Mouse (Mus musculus) limb, embryonic 11.5 days (tissue): ENCODE results near the gene Slc7a5. TPM values are rescaled to one million over a fixed set of nuclear protein-coding genes. Genes with fewer than 3 reads are reported as not detected.

ENCODE experiments used
- ATAC-seq: fragments of 200-750 bp; cut with Nextera tagmentation; 2 replicates; pipeline ENCODE4 v1.8.0; 2017; ENCODE audit warnings: low read depth; ENCODE audit not compliant: insufficient number of reproducible peaks, low FRiP score, low TSS enrichment
- DNase-seq: peaks from one replicate; pipeline ENCODE4 v3.0.0-alpha.2; 2015; ENCODE audit warnings: low spot score
- H3K27ac ChIP-seq: fragments of 300-500 bp; sonication (generic); replicated peaks from 2 replicates; pipeline ENCODE4 v1.5.1; 2014; ENCODE audit warnings: low read depth, mild to moderate bottlenecking, low read length
- H3K27me3 ChIP-seq: fragments of 300-500 bp; sonication (generic); 2 replicates; pipeline ENCODE4 v1.6.1; 2014; ENCODE audit warnings: mild to moderate bottlenecking, low read length, mixed read lengths; ENCODE audit not compliant: control insufficient read depth, insufficient read depth
- H3K36me3 ChIP-seq: fragments of 300-500 bp; sonication (generic); 2 replicates; pipeline ENCODE4 v1.6.1; 2014; ENCODE audit warnings: mild to moderate bottlenecking, low read length, moderate library complexity, mixed read lengths; ENCODE audit not compliant: control insufficient read depth, insufficient read depth
- H3K4me1 ChIP-seq: fragments of 300-500 bp; sonication (generic); 2 replicates; pipeline ENCODE4 v1.6.1; 2014; ENCODE audit warnings: low read length, mixed read lengths; ENCODE audit not compliant: control insufficient read depth, insufficient read depth
- H3K4me2 ChIP-seq: fragments of 300-500 bp; sonication (generic); 2 replicates; pipeline ENCODE4 v1.6.1; 2014; ENCODE audit warnings: low read depth, mild to moderate bottlenecking, moderate library complexity; ENCODE audit not compliant: severe bottlenecking
- H3K4me3 ChIP-seq: fragments of 300-500 bp; sonication (generic); 2 replicates; pipeline ENCODE4 v1.5.1; 2014; ENCODE audit warnings: low read depth, low read length
- H3K9ac ChIP-seq: fragments of 300-500 bp; sonication (generic); 2 replicates; pipeline ENCODE4 v1.6.1; 2014; ENCODE audit warnings: mild to moderate bottlenecking, low read length
- H3K9me3 ChIP-seq: fragments of 300-500 bp; sonication (generic); 2 replicates; pipeline ENCODE4 v1.6.1; 2016; ENCODE audit warnings: low read length; ENCODE audit not compliant: control insufficient read depth
- WGBS: fragments of 180-500 bp; shearing (Covaris S2); extraction: QIAGEN DNeasy Blood & Tissue Kit; methylation state at CpG from one replicate; pipeline ENCODE4 v1.1.7; 2014; 5-methylcytosine and 5-hydroxymethylcytosine counted together
- polyA plus RNA-seq: library from polyadenylated mRNA; unstranded; fragments of >200 nt; fragmentation: Nextera tagmentation; extraction: Ambion mirVana; gene quantifications from 2 replicates; pipeline ENCODE4 v1.2.1, GENCODE M21; 2014

The Slc7a5 gene
- polyA plus RNA-seq, 1 experiment from 2014 or later = 15.2 TPM

DNA sequence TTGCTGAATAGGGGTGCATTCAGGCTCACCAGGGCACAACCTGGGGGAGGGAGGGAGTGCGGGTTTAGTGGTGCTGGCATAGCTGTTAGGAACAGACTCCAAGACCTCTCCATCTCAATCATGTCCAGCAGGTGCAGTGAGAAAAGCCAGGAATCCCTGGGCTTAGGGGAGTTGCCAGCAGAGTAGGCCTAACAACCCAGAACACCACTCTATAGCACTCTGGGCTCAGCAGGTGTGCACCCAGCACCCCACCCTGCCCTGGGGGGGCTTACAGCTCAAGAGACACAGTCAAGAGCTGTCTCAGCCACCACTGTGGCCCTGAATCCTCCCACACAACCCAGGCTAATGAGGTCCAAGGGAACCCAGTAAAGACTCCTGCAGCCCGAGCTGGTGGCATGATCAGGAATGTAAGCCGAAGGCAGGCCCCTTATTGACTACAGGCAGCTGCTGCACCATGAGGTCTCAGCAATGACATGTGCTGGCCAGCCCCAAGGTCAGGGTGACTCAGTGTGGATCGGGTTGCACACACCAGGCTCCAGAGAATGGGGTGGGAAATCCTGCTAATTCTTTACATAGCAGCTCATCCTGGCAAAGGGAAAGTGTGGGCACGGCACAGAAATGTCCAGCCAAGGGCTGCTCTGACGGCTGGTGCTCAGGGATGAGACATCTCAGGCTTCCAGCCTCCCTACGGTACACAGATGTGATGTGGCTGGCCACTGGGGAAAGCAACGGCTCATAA lies 5.8 kb downstream of the Slc7a5 start:
- H3K27me3 ChIP-seq = peaks cover 2% of the 10 kb centered on the region; the same call in 1 of the 2 replicates
- no peak overlapping the region; the same call in 1 of the 2 replicates for H3K27ac ChIP-seq
- no peaks in the 10 kb centered on the region; the same call in 1 of the 2 replicates for H3K36me3 ChIP-seq
- H3K9ac ChIP-seq = no peak overlapping the region
- peaks cover 29% of the 10 kb centered on the region for H3K4me1 ChIP-seq
- ATAC-seq (0 out of 2 replicates have a peak, but pooled peaks have one; percentile 27), DNase-seq (peak; percentile 38)
- WGBS = 43% methylated on average over 8 of the region's 8 CpGs
- H3K9me3 ChIP-seq = no peaks in the 10 kb centered on the region
- H3K4me3 ChIP-seq = no peak overlapping the region
- no peak overlapping the region for H3K4me2 ChIP-seq

DNA sequence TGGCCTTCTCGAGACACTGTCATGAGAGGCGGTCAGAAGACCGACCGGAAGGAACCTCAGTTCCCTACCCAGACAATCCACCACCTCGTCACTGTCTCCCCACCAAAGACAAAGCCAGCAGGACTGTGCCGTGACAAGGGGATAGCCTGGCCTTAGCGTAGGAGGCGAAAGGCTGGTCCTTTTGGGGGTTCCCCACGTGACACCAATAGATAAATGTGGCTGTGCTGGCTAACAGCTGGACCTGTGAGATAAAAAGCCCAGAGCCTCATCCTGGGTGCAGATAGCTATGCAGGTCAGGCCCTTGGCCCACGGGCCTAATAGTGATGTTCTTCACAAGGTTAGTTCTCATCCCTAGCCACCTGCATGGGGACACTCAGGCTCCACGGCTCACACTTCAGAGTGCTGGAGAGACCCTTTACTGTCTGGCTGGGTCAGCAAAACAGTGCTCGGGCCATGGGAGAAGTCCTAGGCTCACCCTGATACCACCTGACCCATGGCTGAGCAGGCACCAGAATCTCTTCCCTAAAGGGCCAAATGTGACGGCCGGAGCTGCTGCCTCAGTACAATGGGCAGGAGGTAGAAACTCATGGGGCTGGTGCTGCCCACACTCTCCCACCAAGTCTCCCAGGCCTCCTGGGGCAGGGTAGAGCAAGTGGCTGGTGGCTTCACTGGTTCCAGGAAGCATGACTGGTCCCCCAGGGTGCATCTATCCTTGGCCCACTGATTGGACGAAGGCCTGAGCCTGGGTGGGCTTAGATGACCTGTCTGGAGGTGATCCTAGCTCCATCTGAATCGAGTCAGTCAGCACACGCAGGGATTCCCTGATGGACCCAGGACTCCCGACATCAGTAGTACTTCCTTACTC lies 8.1 kb downstream of the Slc7a5 start:
- Histone ChIP-seq H3K9me3 (no peaks in the 10 kb centered on the region), H3K4me3 (no peak overlapping the region), H3K36me3 (no peaks in the 10 kb centered on the region; the same call in 1 of the 2 replicates), H3K9ac (no peak overlapping the region), H3K27me3 (no peaks in the 10 kb centered on the region), H3K4me1 (peaks cover 26% of the 10 kb centered on the region), H3K4me2 (no peak overlapping the region), H3K27ac (no peak overlapping the region)
- ATAC-seq (no peak), DNase-seq (no peak)
- WGBS = 83% methylated on average over 18 of the region's 18 CpGs

DNA sequence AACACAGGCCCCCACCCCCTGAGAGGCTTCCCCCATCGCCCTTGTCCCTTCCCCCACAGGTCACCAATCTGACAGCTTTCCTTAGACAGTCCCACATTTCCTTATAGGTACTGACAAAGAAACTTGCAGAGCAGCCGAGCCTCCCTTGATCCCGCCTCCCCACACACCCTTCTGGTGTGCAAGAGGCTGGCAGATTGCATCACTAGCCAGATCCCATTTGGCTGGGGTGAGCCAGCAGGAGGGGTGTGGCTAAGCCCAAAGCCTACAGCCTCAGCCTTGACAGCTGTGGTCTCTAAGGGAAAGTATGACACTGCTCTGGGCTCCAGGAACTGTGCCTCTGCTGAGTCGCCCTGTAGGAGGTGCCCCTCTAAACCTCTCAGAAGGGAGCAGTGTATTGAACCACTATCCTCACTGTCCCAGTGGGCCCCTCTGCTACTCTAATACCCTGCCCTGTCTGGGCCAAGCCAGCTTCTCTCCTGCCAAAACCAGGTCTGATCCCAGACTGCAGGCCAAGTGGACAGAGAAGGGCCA lies 9.0 kb downstream of the Slc7a5 start:
- no peaks in the 10 kb centered on the region; the same call in 1 of the 2 replicates for H3K36me3 ChIP-seq
- H3K9ac ChIP-seq = no peak overlapping the region
- DNase-seq (peak; percentile 68), ATAC-seq (peak; percentile 63; the same call in 1 of the 2 replicates)
- H3K9me3 ChIP-seq = no peaks in the 10 kb centered on the region
- peaks cover 26% of the 10 kb centered on the region for H3K4me1 ChIP-seq
- peak overlapping the region; percentile 19 for H3K4me2 ChIP-seq
- WGBS = 3% methylated on average over 4 of the region's 4 CpGs
- no peak overlapping the region for H3K4me3 ChIP-seq
- H3K27ac ChIP-seq = peak overlapping the region; percentile 32
- H3K27me3 ChIP-seq = no peaks in the 10 kb centered on the region

DNA sequence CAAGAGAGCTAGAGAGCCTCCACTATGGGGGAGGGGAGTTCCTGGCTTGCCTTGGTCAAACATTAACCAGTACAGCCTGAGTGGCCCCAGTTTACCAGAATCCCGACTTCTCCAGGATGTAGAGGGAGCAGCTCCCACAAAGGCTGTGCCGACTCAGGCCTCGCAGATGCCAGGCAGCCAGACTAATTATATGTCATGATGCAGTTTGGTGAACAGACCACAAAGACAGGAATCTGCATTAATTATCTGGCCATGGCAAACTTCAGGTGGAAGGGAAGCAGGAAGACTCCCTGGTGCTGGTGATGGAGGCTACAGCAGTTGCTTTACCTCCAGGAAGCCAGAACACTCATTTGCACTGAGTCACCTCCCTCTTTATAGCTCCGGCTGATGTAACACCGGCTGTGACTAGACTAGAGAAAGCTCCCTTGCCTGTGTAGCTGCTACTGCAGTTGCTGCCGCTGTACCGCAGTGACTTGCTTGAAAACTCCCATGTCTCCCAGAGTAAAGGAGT lies 9.6 kb downstream of the Slc7a5 start:
- Histone ChIP-seq H3K36me3 (no peaks in the 10 kb centered on the region; the same call in 1 of the 2 replicates), H3K27me3 (no peaks in the 10 kb centered on the region), H3K9me3 (no peaks in the 10 kb centered on the region), H3K27ac (peak overlapping the region; percentile 32), H3K9ac (peak overlapping the region; percentile 8; the same call in 1 of the 2 replicates), H3K4me1 (peaks cover 26% of the 10 kb centered on the region), H3K4me2 (peak overlapping the region; percentile 19), H3K4me3 (no peak overlapping the region)
- DNase-seq (peak; percentile 37), ATAC-seq (no peak)
- WGBS = 7% methylated on average over 7 of the region's 7 CpGs

DNA sequence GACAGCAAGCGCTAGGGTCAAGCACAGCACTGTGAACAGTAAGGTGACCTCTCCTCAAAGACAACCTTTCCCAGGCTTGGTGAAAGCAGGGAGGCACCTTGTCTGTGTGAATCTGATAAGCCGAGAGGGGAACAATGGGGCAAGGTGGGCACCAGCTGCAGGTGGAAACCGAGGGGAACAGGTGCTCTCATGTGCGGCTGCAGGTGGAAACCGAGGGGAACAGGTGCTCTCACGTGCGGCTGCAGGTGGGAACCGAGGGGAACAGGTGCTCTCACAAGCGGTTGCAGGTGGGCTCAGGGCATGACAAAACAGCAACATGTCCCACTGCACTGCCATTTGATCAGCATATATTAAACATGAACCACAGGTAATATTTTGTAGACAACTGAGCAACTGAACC lies 10.3 kb downstream of the Slc7a5 start:
- DNase-seq = no peak
- Histone ChIP-seq H3K9me3 (no peaks in the 10 kb centered on the region), H3K27ac (no peak overlapping the region), H3K9ac (no peak overlapping the region; the same call in 1 of the 2 replicates), H3K4me2 (no peak overlapping the region), H3K27me3 (no peaks in the 10 kb centered on the region), H3K4me1 (peaks cover 26% of the 10 kb centered on the region), H3K4me3 (no peak overlapping the region), H3K36me3 (no peaks in the 10 kb centered on the region; the same call in 1 of the 2 replicates)
- ATAC-seq = no peak
- 77% methylated on average over 9 of the region's 9 CpGs for WGBS

DNA sequence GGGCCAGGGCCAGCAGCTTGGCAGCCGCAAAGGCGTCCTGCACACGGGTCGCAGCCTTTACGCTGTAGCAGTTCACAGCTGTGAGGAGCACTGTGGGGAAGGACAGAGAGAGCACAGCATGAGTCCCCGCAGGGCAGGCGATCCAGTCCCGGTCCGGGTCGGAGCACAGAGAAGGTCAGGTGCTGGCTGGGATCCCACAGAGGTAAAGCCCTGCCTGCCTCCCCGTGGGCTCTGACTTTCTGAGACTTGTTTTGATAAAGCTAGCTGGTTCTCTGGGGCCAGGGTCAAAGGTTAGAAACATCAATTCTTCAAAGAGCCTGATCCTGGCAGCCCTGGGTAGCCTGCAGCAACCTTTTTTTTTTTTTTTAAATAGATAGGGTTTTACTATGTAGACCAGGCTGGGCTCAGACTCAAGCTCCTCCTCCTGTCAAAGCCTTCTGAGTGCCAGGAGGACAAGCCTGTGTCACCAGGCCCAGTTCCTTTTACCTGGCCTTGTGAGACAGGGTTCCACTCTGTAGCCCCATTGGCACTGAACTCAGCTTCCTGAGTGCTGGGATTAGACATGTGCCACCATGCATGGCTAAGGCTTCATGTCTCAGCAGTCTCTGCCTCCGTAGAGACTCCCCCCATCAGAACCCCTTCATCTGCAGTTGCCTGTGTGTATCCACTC lies 10.9 kb downstream of the Slc7a5 start:
- no peaks in the 10 kb centered on the region for H3K27me3 ChIP-seq
- no peak overlapping the region; the same call in 1 of the 2 replicates for H3K27ac ChIP-seq
- no peak for DNase-seq
- H3K36me3 ChIP-seq = no peaks in the 10 kb centered on the region; the same call in 1 of the 2 replicates
- H3K4me2 ChIP-seq = no peak overlapping the region
- H3K9me3 ChIP-seq = no peaks in the 10 kb centered on the region
- peaks cover 20% of the 10 kb centered on the region for H3K4me1 ChIP-seq
- H3K9ac ChIP-seq = no peak overlapping the region
- H3K4me3 ChIP-seq = no peak overlapping the region
- 48% methylated on average over 12 of the region's 12 CpGs for WGBS
- no peak for ATAC-seq

DNA sequence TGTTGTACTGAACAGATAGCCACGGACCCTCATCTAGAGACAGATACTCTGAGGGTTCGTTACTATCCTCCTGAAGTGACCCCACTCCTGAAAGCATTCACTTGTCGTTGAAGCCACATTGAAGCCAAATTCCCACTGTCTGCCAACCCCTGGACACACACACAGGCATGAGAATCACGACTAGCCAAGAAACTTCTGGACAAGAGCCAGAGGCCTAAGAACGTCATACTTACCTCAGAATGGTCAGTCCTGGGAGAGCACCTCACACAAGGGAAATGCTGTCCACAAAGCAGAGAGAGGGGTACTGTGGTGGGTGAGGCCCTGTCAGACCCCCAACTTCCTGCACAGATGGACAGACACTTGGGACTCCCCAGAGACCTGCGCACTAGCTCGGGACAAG lies 11.6 kb downstream of the Slc7a5 start:
- peaks cover 19% of the 10 kb centered on the region for H3K4me1 ChIP-seq
- H3K27ac ChIP-seq = no peak overlapping the region; the same call in 1 of the 2 replicates
- H3K9ac ChIP-seq = no peak overlapping the region

More for the DNA sequence above, 11.6 kb downstream of the Slc7a5 start:
- no peak for DNase-seq
- WGBS = 89% methylated on average over 7 of the region's 7 CpGs
- Histone ChIP-seq H3K36me3 (no peaks in the 10 kb centered on the region; the same call in 1 of the 2 replicates), H3K27me3 (no peaks in the 10 kb centered on the region), H3K4me3 (no peak overlapping the region), H3K4me2 (no peak overlapping the region), H3K9me3 (no peaks in the 10 kb centered on the region)
- ATAC-seq = no peak
